Mouse (Mus musculus) right cerebral cortex, postnatal 36 days (tissue): ENCODE measurements at regions not wholly inside any gene's neighbourhood (a gene's known extent, or its start where the extent isn't known, plus 50 kb on each side); places are given as distances from the start of the nearest gene placed in this dataset.

Experiments used
- DNase-seq, 2 experiments: peaks; one replicate each; pipeline ENCODE4 v3.0.0; 2022; ENCODE audit warnings: low spot score in 2 of 2, mixed read lengths in 1 of 2

- DNase-seq, result no peak
Measured at GRCm38 (mm10) chr14:24769451-24769850, 282.5 kb downstream of the Rps24 start.

- no peak for DNase-seq
Measured at GRCm38 (mm10) chr14:24770015-24770977, 283.4 kb downstream of the Rps24 start.

GRCm38 (mm10) chr14:24771663-24772062, 284.7 kb downstream of the Rps24 start:
- peak; percentile 44 to 56 for DNase-seq

GRCm38 (mm10) chr14:24772129-24772528, 285.2 kb downstream of the Rps24 start:
- DNase-seq, result no peak

GRCm38 (mm10) chr14:24778748-24779630, 292.1 kb downstream of the Rps24 start:
- DNase-seq, result peak; percentile 89

GRCm38 (mm10) chr14:24781674-24782073, 294.7 kb downstream of the Rps24 start:
- DNase-seq, result no peak

GRCm38 (mm10) chr14:24783889-24784288, 297.0 kb downstream of the Rps24 start:
- peak; percentile 54 to 70 for DNase-seq

GRCm38 (mm10) chr14:24785452-24785851, 298.5 kb downstream of the Rps24 start:
- no peak for DNase-seq

GRCm38 (mm10) chr14:24793375-24794285, 306.7 kb downstream of the Rps24 start:
- DNase-seq, result no peak

- no peak for DNase-seq
Measured at GRCm38 (mm10) chr14:24794359-24794845, 307.5 kb downstream of the Rps24 start.

GRCm38 (mm10) chr14:24797494-24797893, 310.6 kb downstream of the Rps24 start:
- no peak for DNase-seq

GRCm38 (mm10) chr14:24798066-24798465, 311.1 kb downstream of the Rps24 start:
- DNase-seq, result no peak

GRCm38 (mm10) chr14:24803001-24803655, 316.2 kb downstream of the Rps24 start:
- DNase-seq, result no peak

- no peak for DNase-seq
Measured at GRCm38 (mm10) chr14:24807061-24807460, 320.1 kb downstream of the Rps24 start.

GRCm38 (mm10) chr14:24822876-24823567, 336.1 kb downstream of the Rps24 start:
- peak; percentile 46 to 70 for DNase-seq

GRCm38 (mm10) chr14:24824351-24824750, 337.4 kb downstream of the Rps24 start:
- no peak for DNase-seq

GRCm38 (mm10) chr14:24825722-24826386, 338.9 kb downstream of the Rps24 start:
- DNase-seq, result no peak

- DNase-seq, result peak; percentile 28 to 54
Measured at GRCm38 (mm10) chr14:24826471-24827337, 339.8 kb downstream of the Rps24 start.
